Mouse (Mus musculus): ENCODE measurements at regions not wholly inside any gene's neighbourhood (a gene's known extent, or its start where the extent isn't known, plus 50 kb on each side); places are given as distances from the start of the nearest gene placed in this dataset.

GRCm38 (mm10) chr6:98433286-98433685 lies 90.7 kb upstream of the Gm765 start:
- no peak for DNase-seq

- DNase-seq, result no peak
Measured at GRCm38 (mm10) chr6:98429120-98429519, 86.6 kb upstream of the Gm765 start.

- no peak for DNase-seq
Measured at GRCm38 (mm10) chr6:98402605-98403004, 60.1 kb upstream of the Gm765 start.

- DNase-seq, result no peak
Measured at GRCm38 (mm10) chr6:98394589-98394988, 52.0 kb upstream of the Gm765 start.

All from kidney, postnatal 25 days (tissue).